Mouse (Mus musculus): ENCODE data around the gene Wbp2nl.

Wbp2nl gene

DNA sequence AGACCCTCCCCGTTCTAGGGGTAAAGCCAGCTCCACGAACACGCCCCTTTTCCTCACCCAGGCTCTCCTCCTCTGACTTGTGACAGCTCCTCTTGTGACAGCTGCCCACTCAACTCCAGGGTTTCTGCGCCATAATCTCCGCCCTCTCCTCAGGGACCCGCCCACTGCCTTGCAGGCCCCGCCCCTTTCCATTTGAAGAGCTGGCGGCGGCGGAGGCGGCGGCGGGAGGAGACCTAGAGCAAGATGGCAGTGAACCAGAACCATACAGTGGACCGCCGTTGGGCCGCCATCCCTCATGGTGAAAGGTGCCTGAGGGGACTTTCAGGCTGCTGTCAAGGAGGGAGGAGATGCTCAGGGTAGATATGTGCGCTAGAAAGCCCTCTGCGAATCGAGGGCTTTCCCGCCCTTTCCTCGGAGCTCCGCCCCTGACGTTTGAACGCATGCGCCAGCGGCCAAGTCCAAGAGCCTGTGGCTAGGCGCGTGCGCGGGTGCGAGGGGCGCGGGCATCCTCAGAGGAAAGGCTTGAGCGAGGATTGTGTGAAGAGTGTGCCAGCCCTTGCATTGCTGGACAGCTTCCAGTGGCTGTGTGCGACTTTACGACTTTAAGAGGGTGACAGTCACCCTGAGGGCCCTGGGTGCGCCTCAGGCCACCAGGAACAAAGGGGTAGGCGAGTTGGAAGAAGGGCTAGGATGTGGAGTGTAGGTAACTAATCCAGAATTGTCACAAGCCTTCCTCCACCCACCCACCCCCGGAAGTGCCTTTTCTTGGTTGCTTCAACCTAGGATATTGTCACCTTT, at the start of gene Wbp2nl:
Gene Wbp2nl (plus strand): TSS at position 191 of the 798 bp plus-strand sequence.
- DNase-seq (ENCODE audit: inconsistent ontology term): no peak

DNA sequence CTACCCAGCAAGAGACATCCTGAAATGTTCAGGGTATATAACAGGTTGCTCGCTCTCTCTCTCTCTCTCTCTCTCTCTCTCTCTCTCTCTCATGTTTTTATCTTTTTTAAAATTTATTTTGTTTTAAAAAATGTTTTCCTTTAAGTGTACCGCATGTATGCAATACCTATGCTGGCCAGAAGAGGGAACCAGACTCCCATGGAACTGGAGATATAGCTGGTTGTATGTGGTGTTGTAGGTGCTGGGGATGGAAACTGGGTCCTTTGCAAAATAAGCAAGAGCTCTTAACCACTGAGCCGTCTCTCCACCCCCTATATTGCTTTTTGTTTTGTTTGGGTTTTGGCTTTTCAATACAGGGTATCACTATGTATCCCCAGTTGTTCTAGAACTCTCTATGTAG, 47.2 kb upstream of the Wbp2nl start:
- no peak for DNase-seq (ENCODE audit: inconsistent ontology term)

DNA sequence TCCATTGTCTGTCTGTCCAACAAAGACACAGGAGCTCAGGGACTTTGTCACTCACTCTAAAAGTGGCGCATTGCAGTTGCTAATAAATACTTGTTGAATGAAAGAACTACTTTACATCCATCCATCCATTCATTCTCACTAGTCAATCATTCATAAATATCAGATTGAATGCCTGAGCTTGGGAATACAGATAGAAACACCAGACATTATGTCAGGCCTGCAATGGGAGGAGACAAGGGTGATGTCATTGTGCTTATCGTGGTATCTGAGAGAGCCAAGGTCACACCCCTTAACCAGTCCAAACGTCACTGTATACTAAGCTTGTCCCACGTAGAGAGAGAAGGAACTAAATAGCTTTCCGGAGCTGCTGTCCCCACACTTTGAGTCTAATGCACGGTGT, 46.7 kb upstream of the Wbp2nl start, which contains the start of gene 1500009C09Rik:
Gene 1500009C09Rik (plus strand): TSS at position 301 of the 400 bp plus-strand sequence.
- DNase-seq (ENCODE audit: inconsistent ontology term): no peak

DNA sequence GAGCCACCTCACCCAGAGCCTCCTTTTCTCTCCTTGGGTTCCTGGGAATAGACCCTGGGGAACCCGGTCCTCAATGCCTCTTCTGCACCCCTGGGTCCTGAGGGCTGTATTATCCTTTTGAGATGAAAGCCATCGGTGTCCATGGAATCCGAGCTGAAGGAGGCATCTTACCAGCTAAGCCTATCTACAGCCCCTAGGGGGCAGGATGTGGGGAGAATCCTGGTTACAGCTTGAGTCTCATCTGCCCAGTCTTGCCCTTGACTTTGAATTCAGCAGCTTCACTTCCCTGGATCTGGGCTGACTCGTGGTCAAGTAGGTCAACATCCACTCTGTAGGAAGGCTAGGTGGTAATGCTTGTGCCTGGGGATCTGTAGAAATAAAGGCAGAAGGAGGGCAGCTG, 43.5 kb upstream of the Wbp2nl start:
- DNase-seq (ENCODE audit: inconsistent ontology term): no peak

DNA sequence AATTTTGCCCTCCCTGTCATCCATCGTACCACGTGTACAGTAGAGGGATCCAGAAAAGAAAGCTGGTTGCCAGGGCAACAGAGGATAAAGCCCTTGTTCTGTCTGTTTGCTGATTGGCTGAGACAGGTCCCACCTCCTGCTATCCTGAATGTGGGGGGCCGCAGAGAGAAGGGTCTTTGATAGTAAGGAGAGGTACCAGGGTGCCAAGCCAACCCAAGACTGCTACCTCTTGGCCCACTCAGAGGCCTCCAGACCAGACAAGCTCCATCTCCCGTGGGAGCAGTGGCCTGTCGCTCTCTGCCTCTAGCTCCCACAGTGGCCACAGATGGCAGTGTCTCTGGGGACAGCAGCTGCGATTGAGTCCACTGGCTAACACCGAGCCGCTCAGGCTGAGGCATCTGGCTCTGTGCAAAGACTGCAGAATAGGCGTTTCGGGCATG, 42.8 kb upstream of the Wbp2nl start:
- DNase-seq (ENCODE audit: inconsistent ontology term): peak; percentile 49

DNA sequence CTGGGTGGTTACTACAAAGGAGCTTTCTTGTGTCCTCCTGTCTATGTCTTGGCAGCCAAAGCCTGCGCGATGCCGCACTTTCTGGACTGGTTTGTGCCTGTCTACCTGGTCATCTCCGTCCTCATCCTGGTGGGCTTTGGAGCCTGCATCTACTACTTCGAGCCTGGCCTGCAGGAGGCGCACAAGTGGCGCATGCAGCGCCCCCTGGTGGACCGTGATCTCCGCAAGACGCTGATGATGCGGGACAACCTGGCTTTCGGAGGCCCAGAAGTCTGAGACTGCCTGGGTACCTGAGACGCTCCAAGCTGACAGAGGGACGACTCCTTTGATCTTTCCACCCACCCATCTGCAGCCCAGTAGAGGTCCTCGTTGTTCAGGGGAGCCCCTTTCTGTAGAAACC, 39.2 kb upstream of the Wbp2nl start:
- DNase-seq (ENCODE audit: inconsistent ontology term): peak; percentile 29

DNA sequence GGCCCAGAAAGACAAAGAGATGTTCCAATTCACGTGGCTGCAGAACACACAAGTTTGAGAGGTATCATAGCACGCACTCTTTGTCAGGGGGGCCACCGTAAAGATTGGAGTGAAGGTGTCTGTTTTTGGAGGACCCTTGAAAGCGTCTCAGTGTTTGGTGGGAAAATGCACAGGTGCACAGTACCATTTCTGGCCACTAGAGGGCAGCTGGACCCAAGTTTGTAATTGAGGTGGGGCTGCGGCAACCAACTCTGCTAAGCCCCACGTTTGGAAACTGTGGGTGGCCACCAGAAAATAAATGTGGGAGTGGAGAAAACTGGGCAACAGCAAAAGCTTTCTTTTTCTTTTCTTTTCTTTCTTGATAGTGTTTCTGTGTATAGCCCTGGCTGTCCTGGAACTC, 32.4 kb upstream of the Wbp2nl start:
- DNase-seq (ENCODE audit: inconsistent ontology term): peak; percentile 13

DNA sequence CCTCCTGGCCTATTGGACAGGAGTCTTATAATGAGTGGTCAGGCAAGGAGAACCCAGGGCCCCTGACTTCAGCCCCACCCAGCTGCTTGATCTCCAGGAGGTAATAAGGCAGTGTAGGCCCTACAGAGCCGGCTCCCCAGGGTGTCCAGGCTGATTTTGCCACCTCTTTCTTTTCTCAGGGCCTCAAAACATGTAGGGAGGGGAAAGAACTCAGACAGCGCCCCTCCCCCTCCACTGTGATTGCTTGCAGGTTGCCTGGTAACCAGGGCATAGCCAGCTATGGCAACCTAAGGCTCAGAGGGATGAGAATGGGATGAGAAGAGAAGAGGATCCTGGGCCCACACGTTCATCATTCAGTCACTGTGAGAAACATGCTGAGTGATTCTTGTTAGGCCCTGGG, 30.6 kb upstream of the Wbp2nl start:
- DNase-seq (ENCODE audit: inconsistent ontology term): no peak

DNA sequence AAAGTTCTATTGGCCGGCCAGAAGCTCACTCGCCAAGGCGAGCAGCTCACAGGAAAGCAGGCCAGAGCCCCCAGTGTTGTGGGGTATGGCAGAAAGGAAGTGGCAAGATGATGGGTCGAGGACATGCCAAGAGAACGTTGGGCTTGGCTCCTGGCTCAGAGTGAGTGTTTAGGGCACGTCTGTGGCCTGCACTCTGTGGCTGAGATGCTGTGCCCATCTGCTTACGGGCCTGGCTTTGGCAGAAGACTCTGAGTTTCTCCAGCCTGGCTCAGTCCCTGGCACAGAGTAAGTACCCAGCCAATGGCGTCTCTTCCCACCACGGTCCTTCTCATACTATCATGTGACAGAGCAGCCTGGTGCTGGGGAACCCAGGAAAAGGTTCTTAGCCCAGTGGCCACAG, 30.0 kb upstream of the Wbp2nl start:
- no peak for DNase-seq (ENCODE audit: inconsistent ontology term)

DNA sequence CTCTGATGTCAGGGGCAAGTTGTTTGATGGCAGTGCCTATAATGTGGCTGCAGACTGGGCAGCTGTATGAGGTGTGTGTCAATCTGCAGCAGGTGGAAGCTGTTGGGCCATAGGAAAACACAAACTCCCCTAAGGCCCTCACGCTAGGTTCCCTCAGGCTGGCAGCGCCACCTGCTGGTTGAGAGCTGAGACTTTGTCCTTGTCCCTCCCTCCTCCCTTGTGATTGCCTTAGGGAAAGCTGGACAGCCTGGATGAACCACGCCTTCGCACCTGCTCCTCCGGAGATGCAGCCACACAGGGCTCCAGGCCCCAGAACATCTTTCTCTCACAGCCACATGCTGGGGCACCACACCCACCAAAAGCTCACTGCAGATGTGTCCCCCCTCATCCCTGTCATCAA, 27.6 kb upstream of the Wbp2nl start:
- DNase-seq (ENCODE audit: inconsistent ontology term): peak; percentile 46

DNA sequence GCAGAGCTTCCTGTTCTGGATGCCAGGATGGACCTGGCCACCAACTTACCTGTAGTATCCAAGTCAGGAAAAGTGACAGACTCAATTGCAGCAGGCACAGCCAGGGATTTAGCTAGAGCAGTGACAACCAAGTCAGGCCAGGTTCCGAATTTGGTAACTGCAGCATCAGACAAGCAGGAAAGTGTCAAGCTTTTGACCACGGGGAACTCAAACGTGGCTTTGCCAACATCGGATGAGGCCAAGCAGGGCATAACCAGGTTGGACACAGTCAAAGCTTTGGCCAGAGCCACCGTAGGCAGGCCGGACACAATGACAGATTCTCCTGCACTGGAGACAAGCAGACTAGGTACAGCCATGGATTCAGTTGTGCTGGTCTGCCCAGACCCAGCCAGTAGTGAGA, 26.5 kb upstream of the Wbp2nl start:
- no peak for DNase-seq (ENCODE audit: inconsistent ontology term)

DNA sequence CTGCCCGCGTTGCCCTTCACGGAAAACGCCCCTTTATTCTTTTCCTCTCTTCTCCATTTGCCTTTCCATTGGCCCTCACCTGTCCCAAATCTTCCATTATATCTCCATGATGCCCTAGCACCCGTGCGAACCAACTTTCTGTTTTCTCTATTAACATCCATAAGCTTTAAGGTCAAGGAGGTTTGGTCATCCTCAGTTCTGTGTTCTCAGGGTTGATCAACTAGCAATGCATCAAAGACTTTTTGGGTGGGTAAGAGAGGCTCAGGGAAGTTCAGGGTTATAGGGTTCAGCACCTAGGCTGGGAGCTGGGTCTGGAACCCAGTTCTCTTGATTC, 24.2 kb upstream of the Wbp2nl start, which contains the start of gene Sept3:
Gene Sept3 (plus strand): TSS at position 301 of the 334 bp plus-strand sequence.
- no peak for DNase-seq (ENCODE audit: inconsistent ontology term)

DNA sequence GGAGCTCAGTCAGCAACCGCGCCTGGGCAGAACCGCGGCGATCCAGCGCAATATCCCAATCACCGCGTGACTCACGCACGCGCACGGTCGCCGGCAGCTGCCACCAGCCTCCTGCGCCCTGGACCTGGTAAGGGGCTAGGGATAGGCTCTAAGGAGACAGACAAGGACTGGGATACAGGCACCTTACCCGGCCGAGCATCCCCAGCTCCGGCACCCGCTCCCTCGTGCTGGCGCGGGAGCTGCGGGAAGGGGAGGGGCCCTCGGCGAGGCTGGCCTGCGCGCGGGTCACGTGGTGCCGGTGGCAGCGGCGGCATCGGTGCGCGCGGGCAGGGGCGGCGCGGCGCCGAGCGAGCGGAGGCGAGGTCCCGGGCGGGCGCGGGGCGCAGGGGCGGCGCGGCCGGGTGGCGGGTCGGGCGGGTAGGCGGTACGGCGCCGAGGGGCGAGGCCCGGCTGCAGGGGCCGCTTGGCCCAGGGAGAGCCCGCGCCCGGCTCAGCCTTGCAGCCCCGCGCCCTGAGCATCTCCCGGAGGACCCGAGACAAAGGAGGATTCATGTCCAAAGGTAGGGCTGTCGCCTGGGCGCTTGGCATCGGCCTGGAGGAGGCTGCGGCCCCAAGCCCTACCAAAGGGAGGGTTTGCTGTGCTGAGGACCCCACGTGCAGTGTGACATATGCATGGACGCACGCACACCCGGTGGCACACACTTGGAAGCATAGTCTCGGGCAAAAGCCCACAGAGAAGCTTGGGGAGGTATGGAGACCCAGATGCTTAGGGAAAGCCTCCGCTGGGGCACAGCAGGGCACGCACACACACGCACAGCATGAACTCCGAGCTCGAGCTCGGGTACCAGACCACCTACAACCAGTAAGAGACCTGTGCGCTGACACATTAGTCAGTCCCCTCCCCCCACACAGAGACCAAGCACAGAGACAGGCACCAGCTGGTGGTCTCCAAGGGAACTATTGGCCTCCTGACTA, 23.5 kb upstream of the Wbp2nl start:
- DNase-seq (ENCODE audit: inconsistent ontology term): peak; percentile 59

DNA sequence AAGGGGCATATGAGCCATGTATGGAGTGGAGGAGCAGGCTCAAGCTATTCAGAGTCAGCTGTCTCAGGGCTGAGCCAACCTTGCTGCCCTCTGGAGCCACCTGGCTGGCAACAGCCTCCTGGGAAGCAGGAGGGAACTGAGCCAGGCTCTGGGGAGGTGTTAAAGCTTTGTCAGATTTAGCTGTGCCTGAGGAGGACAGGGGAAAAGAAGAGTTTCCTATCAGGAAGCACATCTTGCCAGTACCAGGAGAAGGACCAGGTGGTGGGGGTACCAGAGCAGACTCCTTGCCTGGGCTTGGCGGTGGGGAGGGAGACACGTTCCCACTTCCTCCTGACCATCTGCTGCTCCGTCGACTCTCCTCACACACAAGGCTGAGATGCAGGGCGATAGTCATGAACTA, 21.2 kb upstream of the Wbp2nl start:
- no peak for DNase-seq (ENCODE audit: inconsistent ontology term)

DNA sequence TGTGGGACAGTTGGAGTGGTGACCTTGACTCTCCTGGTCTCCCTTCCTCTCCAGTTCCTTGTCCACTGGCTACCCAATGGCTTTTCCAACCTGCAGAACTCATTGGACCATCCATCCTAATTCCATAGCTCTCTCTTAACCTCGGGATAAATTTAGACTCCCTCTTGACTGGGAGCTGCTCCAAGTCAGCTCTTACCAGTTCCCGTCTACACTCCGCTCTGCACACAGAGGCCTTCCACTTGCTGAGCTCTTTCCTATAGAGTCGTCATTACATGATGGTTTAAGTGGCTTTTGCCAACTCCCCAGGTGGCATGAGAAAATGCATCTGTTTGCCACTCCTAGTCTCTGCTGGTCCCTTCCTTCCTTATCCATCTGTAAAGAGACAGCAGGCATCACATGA, 18.1 kb upstream of the Wbp2nl start:
- no peak for DNase-seq (ENCODE audit: inconsistent ontology term)

DNA sequence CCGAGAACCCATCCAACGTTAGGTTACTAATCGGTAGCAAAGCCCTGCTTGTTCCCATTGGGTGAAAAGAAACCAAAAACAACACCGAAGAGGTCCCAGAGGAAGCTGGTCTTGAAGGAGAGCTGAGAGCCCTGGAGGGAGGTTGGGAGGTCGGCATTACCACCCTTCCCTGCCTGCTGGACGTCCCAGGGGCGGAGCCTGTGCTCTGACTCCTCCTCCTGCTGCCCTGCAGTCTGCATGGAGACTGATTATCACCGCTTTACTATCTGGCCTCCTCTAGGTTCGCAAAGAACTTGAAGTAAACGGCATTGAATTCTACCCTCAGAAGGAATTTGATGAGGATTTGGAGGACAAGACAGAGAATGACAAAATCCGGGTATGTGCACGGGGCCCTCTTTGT, 12.6 kb upstream of the Wbp2nl start:
- DNase-seq (ENCODE audit: inconsistent ontology term): no peak

DNA sequence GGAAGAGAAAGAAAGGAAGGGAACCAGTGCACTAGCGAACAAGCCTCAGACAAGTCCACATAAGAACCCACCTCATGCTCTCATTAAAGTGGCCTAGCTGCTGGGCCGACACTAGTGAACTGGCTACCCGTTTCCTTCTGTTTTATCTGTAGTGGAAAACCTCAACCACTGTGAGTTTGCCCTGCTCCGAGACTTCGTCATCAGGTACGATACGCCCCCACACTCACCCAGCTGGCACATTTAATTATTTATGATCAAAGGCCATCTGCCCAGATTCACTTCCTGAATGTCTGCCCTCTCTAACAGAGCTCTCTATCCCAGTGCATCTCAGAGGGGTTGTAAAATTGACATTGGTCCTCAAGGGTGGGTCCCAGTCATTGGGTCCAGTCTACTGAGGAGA, 8.5 kb upstream of the Wbp2nl start:
- no peak for DNase-seq (ENCODE audit: inconsistent ontology term)

DNA sequence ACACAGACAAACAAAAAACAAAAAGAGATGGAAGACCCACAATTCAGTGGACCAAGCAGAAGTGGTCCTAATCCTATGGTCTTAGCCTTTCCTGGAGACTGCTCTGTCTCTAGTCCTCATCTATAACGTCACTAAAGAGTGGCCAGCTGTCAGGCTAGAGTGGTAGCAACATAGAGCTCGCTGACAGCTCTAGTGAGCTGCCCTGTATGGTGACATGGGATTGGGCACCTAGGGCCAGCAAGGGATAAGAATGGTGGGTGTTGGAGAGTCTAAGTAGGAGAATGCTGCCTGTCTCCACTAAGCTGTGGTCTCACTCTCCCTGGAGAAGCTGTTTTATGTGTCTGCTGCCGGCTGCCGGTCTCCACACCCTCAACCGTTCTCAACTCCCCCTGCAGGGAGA, 5.9 kb upstream of the Wbp2nl start:
- DNase-seq (ENCODE audit: inconsistent ontology term): no peak

DNA sequence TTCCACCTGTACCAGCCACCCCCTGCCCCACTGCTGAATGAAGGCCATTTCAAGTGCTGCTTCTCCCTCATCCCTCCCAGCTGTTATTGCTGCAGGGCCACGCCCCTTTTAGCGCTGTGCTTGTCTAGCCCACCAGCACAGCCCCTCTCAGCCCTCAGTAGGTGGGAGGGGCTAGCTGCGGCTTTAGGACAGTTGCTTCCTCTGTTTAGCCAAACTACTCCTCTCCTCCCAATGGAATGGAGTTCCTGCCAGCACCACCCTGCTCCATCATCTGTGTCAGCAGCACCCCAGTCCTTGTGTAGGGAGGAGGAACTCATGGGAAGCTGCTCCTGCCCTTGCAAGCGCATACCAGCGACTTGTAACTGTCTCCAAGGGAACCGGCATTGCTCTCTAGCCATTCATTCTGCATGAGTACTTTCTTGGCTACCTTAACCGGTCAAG, 5.5 kb upstream of the Wbp2nl start:
- peak; percentile 54 for DNase-seq (ENCODE audit: inconsistent ontology term)

DNA sequence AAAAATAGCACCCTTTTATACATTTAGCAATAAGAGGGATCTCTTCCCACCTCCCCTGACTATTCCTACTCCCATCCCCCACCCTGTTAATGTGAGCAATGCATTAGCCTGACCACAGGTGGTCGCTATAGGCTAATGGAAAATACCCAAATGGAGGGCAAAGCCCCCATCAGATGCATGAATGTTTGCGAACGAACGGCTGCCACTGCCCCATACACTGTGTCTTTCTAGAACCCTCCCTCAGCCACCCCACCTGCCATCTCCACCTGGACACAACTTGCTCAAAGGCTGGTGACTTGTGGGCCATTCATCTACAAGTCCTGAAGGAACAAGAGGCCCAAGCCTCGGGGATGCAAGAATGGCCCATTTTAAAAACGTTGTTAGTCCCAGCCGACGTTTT, 4.7 kb upstream of the Wbp2nl start:
- DNase-seq (ENCODE audit: inconsistent ontology term): no peak

DNA sequence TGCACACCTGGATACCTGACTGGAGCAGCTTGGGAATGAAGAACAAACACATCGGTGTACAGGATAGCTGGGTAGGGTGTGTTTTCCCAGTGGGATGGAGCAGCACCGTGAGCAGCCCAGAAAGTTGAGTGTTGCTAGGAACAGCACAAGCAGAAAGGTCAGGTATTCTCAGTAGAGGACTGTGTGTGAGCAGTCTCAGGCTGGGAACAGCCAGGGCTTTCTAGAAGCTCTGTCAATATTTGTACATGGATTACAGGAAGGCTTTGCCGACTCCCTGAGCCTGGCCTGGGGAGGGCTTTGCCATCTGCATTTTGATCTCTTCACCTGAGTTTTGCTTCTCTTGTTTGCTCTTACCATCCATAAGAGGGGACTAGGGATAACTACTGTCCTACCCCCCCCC, 8.4 kb downstream of the Wbp2nl start:
- DNase-seq (ENCODE audit: inconsistent ontology term): no peak

DNA sequence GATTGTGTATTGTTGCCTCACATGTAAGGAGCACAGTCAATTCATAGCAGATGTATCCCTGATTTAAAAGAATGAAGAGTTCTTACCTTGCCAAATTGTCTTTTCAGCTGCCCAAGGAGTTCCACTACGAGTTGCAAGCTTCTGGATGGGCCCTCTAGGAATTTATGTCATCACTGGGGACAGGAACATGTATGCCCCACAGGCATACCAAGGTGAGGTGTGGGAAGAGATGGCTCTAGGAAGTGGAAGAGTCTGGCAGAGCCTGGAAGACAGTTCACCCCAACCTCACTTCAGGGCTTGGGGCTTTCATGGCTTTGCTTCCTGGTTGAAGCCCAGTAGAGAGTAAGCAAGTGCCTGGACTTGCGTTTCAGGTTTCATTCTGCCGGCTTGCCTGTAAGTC, 9.7 kb downstream of the Wbp2nl start:
- DNase-seq (ENCODE audit: inconsistent ontology term): no peak

DNA sequence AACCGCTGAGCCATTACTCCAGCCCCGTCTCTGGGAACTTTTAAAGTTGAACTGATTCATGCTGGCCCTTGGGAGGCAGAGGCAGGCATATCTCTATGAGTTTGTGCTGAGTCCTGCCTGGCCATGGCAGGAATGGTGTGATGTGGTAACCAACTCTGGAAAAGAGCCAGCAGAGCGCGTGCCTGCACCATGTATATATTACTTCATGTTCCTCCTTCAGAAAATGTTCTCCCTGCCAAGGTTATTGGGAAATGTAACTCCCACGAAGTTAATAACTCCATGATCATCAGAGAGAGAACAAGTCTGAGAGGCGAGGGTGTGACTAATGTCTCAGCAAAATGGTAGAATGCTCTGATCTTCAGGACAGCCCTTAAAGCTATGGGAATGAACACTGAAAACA, 19.1 kb downstream of the Wbp2nl start:
- DNase-seq (ENCODE audit: inconsistent ontology term): no peak

Measured in Muller cell, postnatal 12 days (primary cell).